Mouse (Mus musculus): ENCODE measurements around the gene Cnfn. TPM values are rescaled to one million over a fixed set of nuclear protein-coding genes. Genes with fewer than 3 reads are reported as not detected.
"Not testable (repeated sequence)": the region's sequence is repeated elsewhere in the genome, so short reads cannot be mapped to it uniquely, and the experiment has no call there.

Cnfn gene
- polyA plus RNA-seq, 1 experiment from 2014 or later = not detected

DNA sequence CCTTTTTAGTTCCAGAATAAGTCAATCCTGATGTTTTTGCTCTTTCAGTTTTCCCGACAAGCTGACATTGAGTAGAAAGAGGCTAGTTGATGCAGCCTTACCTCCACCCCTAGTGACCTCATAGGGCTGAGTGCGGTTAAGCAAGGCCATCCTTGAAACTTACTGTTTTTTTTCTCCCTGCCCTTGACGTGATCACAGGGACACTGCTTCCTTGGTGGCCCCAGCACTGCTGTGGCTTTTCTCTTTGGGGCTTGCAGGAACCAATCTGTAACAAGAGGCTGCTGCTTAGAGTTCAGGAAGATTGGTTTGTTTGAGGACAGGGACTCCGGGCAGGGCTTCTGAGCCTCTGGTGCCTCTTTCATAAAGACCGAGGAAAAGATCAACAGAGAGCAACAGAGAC lies 32.5 kb upstream of the Cnfn start:
- no peaks in the 10 kb centered on the region for H3K27me3 ChIP-seq (ENCODE audit: control insufficient read depth, insufficient read depth, low read length)
- H3K36me3 ChIP-seq (ENCODE audit: control insufficient read depth, insufficient read depth, low read length) = no peaks in the 10 kb centered on the region
- no peak overlapping the region for H3K4me2 ChIP-seq (replicated peaks; ENCODE audit: low read depth, low read length)
- H3K4me3 ChIP-seq (ENCODE audit: low read length) = no peak overlapping the region
- ATAC-seq (ENCODE audit: low FRiP score, low TSS enrichment) = no peak
- no peaks in the 10 kb centered on the region for H3K9me3 ChIP-seq (ENCODE audit: control insufficient read depth, low read length)
- H3K9ac ChIP-seq (ENCODE audit: low read depth, low read length) = no peak overlapping the region
- no peaks in the 10 kb centered on the region; the same call in 1 of the 2 replicates for H3K4me1 ChIP-seq (ENCODE audit: control insufficient read depth, insufficient read depth, low read length)
- WGBS = 41% methylated on average over 5 of the region's 5 CpGs
- peak overlapping the region; percentile 66; the same call in 1 of the 2 replicates for H3K27ac ChIP-seq (ENCODE audit: low read depth, low read length)

GRCm38 (mm10) chr7:25401551-25401950 lies 32.0 kb upstream of the Cnfn start:
- Histone ChIP-seq H3K27ac (ENCODE audit: low read depth, low read length) (no peak overlapping the region), H3K4me1 (ENCODE audit: control insufficient read depth, insufficient read depth, low read length) (peaks cover 3% of the 10 kb centered on the region; the same call in 1 of the 2 replicates), H3K27me3 (ENCODE audit: control insufficient read depth, insufficient read depth, low read length) (no peaks in the 10 kb centered on the region), H3K4me3 (ENCODE audit: low read length) (no peak overlapping the region), H3K4me2 (replicated peaks; ENCODE audit: low read depth, low read length) (no peak overlapping the region), H3K9ac (ENCODE audit: low read depth, low read length) (no peak overlapping the region), H3K9me3 (ENCODE audit: control insufficient read depth, low read length) (no peaks in the 10 kb centered on the region), H3K36me3 (ENCODE audit: control insufficient read depth, insufficient read depth, low read length) (no peaks in the 10 kb centered on the region)
- ATAC-seq (ENCODE audit: low FRiP score, low TSS enrichment) = no peak
- WGBS = 46% methylated on average over 2 of the region's 2 CpGs

DNA sequence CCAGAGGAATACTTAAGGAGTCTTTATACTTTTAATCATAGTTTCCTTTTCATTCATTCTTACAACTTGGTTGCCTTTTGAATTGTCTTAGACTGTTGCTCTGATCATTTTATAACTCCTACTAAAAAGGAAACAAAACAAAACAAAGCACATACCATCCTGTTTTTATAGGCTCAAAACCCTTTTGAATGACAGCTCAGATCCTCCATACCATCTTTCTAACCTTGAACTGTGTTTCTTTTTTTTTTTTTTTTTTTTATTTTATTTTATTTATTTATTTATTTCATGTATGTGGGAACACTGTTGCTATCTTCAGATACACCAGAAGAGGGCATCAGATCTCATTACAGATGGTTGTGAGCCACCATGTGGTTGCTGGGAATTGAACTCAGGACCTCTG lies 29.5 kb upstream of the Cnfn start:
- H3K4me3 ChIP-seq (ENCODE audit: low read length); H3K9ac ChIP-seq (ENCODE audit: low read depth, low read length); ATAC-seq (ENCODE audit: low FRiP score, low TSS enrichment); H3K9me3 ChIP-seq (ENCODE audit: control insufficient read depth, low read length); H3K36me3 ChIP-seq (ENCODE audit: control insufficient read depth, insufficient read depth, low read length); H3K27me3 ChIP-seq (ENCODE audit: control insufficient read depth, insufficient read depth, low read length); H3K4me2 ChIP-seq (replicated peaks; ENCODE audit: low read depth, low read length); H3K27ac ChIP-seq (ENCODE audit: low read depth, low read length): not testable (repeated sequence)
- peaks cover 11% of the 10 kb centered on the region for H3K4me1 ChIP-seq (ENCODE audit: control insufficient read depth, insufficient read depth, low read length)

DNA sequence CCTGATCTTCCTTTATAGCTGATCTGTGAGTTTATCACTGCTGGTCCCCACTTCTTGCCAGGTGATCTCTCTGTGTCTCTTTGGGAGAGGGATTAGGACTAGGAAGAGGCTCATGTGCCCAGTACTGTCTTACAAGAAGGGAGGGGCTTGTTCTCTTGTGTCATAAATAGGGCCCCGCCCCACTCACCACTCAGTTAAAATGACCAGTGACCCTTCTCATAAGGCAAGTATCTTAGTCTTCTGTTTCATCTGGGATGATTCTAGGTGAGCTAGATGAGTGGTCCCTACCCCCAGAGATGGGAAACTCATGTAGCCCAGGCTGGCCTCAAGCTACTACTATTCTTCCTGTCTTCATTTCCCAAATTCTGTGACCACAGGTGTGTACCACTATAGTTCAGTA lies 29.1 kb upstream of the Cnfn start, which contains the start of gene Lipe:
Gene Lipe (minus strand): TSS at position 101 of the 400 bp plus-strand sequence.
- no peaks in the 10 kb centered on the region for H3K27me3 ChIP-seq (ENCODE audit: control insufficient read depth, insufficient read depth, low read length)
- H3K4me2 ChIP-seq (replicated peaks; ENCODE audit: low read depth, low read length) = no peak within 1 kb of the TSS
- H3K27ac ChIP-seq (ENCODE audit: low read depth, low read length) = no peak within 1 kb of the TSS

GRCm38 (mm10) chr7:25396621-25397020 lies 27.1 kb upstream of the Cnfn start:
- H3K27me3 ChIP-seq (ENCODE audit: control insufficient read depth, insufficient read depth, low read length) = no peaks in the 10 kb centered on the region
- H3K36me3 ChIP-seq (ENCODE audit: control insufficient read depth, insufficient read depth, low read length) = no peaks in the 10 kb centered on the region
- H3K9me3 ChIP-seq (ENCODE audit: control insufficient read depth, low read length) = no peaks in the 10 kb centered on the region
- no peak overlapping the region for H3K4me3 ChIP-seq (ENCODE audit: low read length)
- no peak overlapping the region for H3K9ac ChIP-seq (ENCODE audit: low read depth, low read length)
- 87% methylated on average over 14 of the region's 14 CpGs for whole genome bisulfite sequencing
- peak; percentile 3; the same call in 1 of the 2 replicates for ATAC-seq (ENCODE audit: low FRiP score, low TSS enrichment)
- H3K4me1 ChIP-seq (ENCODE audit: control insufficient read depth, insufficient read depth, low read length) = peaks cover 17% of the 10 kb centered on the region
- no peak overlapping the region for H3K4me2 ChIP-seq (replicated peaks; ENCODE audit: low read depth, low read length)
- H3K27ac ChIP-seq (ENCODE audit: low read depth, low read length) = no peak overlapping the region

More for the DNA sequence above, 29.1 kb upstream of the Cnfn start, which contains the start of gene Lipe:
- no peaks in the 10 kb centered on the region for H3K36me3 ChIP-seq (ENCODE audit: control insufficient read depth, insufficient read depth, low read length)
- ATAC-seq (ENCODE audit: low FRiP score, low TSS enrichment) = no peak
- H3K4me3 ChIP-seq (ENCODE audit: low read length) = no peak within 1 kb of the TSS
- no peaks in the 10 kb centered on the region for H3K9me3 ChIP-seq (ENCODE audit: control insufficient read depth, low read length)
- peaks cover 15% of the 10 kb centered on the region for H3K4me1 ChIP-seq (ENCODE audit: control insufficient read depth, insufficient read depth, low read length)
- WGBS = 90% methylated on average over 1 of the region's 1 CpGs
- H3K9ac ChIP-seq (ENCODE audit: low read depth, low read length) = no peak within 1 kb of the TSS

DNA sequence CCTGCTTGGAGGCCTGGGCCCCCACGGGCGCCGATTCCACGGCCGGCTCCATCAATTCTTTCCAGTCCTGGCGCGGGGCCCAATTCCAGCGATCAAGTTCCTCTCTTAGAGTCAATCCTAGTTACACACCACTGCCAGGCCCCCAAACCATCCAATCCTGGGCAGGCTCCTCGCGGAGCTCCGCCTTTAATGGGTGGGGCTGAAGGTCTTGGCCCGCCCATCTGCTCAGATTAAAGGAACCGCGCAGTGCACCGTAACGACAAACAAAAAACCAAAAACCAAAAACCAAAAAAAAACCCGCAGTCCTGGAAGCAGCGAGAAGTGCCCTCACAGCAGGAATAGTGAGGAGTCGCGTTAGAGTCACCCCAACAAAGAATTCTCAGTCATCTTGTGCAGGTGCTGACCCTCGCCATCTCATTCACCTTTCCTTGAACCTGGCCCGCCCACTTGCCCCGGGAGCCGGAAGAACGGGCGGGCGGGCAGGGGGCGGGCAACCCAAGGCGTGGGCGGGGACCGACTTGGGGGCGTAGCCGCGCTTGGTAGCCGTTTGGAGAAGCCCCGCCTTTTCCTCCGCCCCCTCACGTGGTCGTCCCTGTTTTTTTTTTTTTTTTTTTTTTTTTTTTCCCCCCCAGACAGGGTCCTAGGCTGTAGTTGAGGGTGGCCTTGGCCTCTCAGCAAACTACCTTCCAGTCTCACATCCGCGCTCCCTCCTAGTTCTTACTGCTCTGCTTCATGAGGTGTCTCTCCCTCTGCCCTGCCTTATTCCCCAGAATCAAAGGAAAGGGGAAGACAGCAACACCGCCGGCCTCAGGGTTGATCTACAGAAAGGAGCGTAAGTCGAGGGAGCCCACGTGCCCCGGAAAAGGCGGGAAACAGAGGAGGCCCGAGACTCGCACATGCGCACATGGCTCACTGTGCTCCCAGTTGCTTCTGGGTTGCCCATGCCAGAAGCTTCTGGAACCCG lies 26.3 kb upstream of the Cnfn start:
- peak; percentile 97 for ATAC-seq (ENCODE audit: low FRiP score, low TSS enrichment)
- Histone ChIP-seq H3K9ac (ENCODE audit: low read depth, low read length) (peak overlapping the region; percentile 65), H3K9me3 (ENCODE audit: control insufficient read depth, low read length) (no peaks in the 10 kb centered on the region), H3K4me3 (ENCODE audit: low read length) (peak overlapping the region; percentile 82), H3K27me3 (ENCODE audit: control insufficient read depth, insufficient read depth, low read length) (no peaks in the 10 kb centered on the region), H3K27ac (ENCODE audit: low read depth, low read length) (peak overlapping the region; percentile 51; the same call in 1 of the 2 replicates), H3K4me1 (ENCODE audit: control insufficient read depth, insufficient read depth, low read length) (peaks cover 17% of the 10 kb centered on the region), H3K4me2 (replicated peaks; ENCODE audit: low read depth, low read length) (peak overlapping the region; percentile 80), H3K36me3 (ENCODE audit: control insufficient read depth, insufficient read depth, low read length) (no peaks in the 10 kb centered on the region)
- WGBS = 11% methylated on average over 45 of the region's 52 CpGs

- under 1% methylated on average over 22 of the region's 22 CpGs for WGBS
- H3K4me1 ChIP-seq (ENCODE audit: control insufficient read depth, insufficient read depth, low read length) = peaks cover 17% of the 10 kb centered on the region
- no peaks in the 10 kb centered on the region for H3K27me3 ChIP-seq (ENCODE audit: control insufficient read depth, insufficient read depth, low read length)
- peak overlapping the region; percentile 80 for H3K4me2 ChIP-seq (replicated peaks; ENCODE audit: low read depth, low read length)
- peak overlapping the region; percentile 82 for H3K4me3 ChIP-seq (ENCODE audit: low read length)
- H3K36me3 ChIP-seq (ENCODE audit: control insufficient read depth, insufficient read depth, low read length) = no peaks in the 10 kb centered on the region
- ATAC-seq (ENCODE audit: low FRiP score, low TSS enrichment) = no peak; the same call in 1 of the 2 replicates
- peak overlapping the region; percentile 65 for H3K9ac ChIP-seq (ENCODE audit: low read depth, low read length)
- H3K27ac ChIP-seq (ENCODE audit: low read depth, low read length) = peak overlapping the region; percentile 51; the same call in 1 of the 2 replicates
- no peaks in the 10 kb centered on the region for H3K9me3 ChIP-seq (ENCODE audit: control insufficient read depth, low read length)
These were observed 25.6 kb upstream of the Cnfn start for GRCm38 (mm10) chr7:25395186-25395557.

DNA sequence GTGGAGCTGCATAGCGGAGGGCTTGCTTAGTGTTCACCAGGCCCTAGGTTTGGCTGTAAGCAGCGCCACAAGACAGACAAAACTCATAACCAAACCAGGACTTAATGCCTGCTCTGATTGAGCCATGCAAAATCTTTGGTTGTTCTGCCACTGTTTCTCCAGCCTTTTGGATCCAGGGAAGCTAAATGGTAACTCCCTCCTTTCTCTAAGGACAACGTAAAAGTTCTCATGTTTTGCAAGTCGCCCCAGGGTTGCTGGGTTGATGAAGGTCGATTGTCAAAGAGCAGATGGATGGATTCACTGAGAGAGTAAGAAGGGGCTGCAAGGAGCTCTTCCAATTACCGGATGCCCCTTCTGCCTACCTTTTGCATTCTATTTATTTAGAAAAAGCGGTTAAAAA lies 25.2 kb upstream of the Cnfn start:
- Histone ChIP-seq H3K4me3 (ENCODE audit: low read length) (peak overlapping the region; percentile 82), H3K27ac (ENCODE audit: low read depth, low read length) (0 out of 2 replicates have a peak overlapping the region, but pooled peaks have one; percentile 21), H3K9me3 (ENCODE audit: control insufficient read depth, low read length) (no peaks in the 10 kb centered on the region), H3K4me2 (replicated peaks; ENCODE audit: low read depth, low read length) (peak overlapping the region; percentile 80), H3K27me3 (ENCODE audit: control insufficient read depth, insufficient read depth, low read length) (no peaks in the 10 kb centered on the region), H3K4me1 (ENCODE audit: control insufficient read depth, insufficient read depth, low read length) (peaks cover 17% of the 10 kb centered on the region), H3K36me3 (ENCODE audit: control insufficient read depth, insufficient read depth, low read length) (no peaks in the 10 kb centered on the region), H3K9ac (ENCODE audit: low read depth, low read length) (peak overlapping the region; percentile 65; the same call in 1 of the 2 replicates)
- WGBS = 12% methylated on average over 7 of the region's 7 CpGs
- ATAC-seq (ENCODE audit: low FRiP score, low TSS enrichment) = no peak

Measured in kidney, embryonic 14.5 days (tissue).